Mouse (Mus musculus) megakaryocyte, embryonic 14.5 days (primary cell): ENCODE data around the gene Eif2b5. TPM values are rescaled to one million over a fixed set of nuclear protein-coding genes. Genes with fewer than 3 reads are reported as not detected.

Experiments used
- H3K27me3 ChIP-seq: replicated peaks from 2 replicates; pipeline ENCODE3; 2012; ENCODE audit warnings: inconsistent platforms
- H3K36me3 ChIP-seq: replicated peaks from 2 replicates; pipeline ENCODE3; 2012; ENCODE audit warnings: low read length, inconsistent platforms, mixed read lengths
- H3K4me1 ChIP-seq: 2 replicates; pipeline ENCODE4 v1.6.1; 2012; ENCODE audit warnings: inconsistent platforms
- H3K4me3 ChIP-seq: replicated peaks from 2 replicates; pipeline ENCODE3; 2012; ENCODE audit warnings: moderate library complexity, mild to moderate bottlenecking, inconsistent platforms
- H3K9me3 ChIP-seq: 2 replicates; pipeline ENCODE4 v1.6.1; 2012; ENCODE audit warnings: inconsistent platforms
- FLI1 ChIP-seq: IDR thresholded peaks from 2 replicates; pipeline ENCODE4 v1.6.1; 2012; ENCODE audit warnings: low read length, inconsistent platforms, mixed read lengths
- GATA1 ChIP-seq: IDR thresholded peaks from 3 replicates; pipeline ENCODE4 v1.6.1; 2012; ENCODE audit warnings: mixed read lengths, low read length, inconsistent platforms, borderline replicate concordance
- polyA plus RNA-seq: library from polyadenylated mRNA; stranded (reverse); fragments of >175 nt; gene quantifications from 2 replicates; pipeline ENCODE4 v1.2.3, GENCODE M21; 2012; ENCODE audit warnings: low replicate concordance; ENCODE audit not compliant: insufficient read depth

The Eif2b5 gene
- polyA plus RNA-seq, 1 experiment = 9.1 TPM

DNA sequence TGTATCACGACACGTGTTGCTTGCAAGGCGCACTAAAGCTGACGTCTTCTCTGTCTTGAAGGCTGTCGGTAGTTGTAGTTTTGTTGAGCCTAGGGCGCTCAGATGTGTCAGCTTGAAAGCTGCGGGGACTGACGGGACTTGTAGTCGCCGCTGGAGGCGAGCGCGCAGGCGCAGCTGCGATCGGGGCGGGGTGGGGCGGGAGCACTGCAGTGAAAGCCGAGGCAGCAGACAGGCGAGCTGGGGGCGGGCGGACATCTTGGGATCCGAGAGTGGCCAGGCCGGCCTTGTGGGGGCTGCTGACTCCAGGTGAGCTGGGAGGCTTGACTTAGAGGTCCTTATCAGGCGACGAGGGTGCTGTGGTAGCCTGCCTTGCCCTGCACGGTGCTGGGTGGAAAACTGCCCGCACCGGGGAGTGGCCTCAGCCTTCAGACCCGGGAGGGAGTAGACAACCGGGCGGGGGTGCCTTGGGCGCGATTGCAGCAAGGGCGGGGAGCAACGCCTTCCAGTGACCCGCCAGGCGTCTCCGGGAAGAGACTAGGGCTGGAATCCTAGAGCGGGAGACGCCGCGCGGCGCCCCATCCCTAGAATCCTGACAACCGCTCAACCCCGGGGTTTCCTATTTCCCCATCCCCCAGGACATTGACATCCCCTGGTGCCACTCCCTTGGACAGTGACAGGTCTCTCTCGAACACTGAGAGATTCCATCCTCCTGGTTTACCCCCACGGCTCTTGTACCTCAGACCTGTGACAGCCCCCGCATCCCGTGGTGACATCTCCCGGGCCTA, 36.9 kb downstream of the Eif2b5 start, which contains the start of gene Ap2m1:
TSS of gene Ap2m1 (plus strand) at position 183 of the 785 bp plus-strand sequence.
- H3K27me3 ChIP-seq = no peaks in the 10 kb centered on the region
- H3K4me1 ChIP-seq = peaks cover 45% of the 10 kb centered on the region
- H3K9me3 ChIP-seq = no peaks in the 10 kb centered on the region
- TF ChIP-seq FLI1 = no peak
- no peak for TF ChIP-seq GATA1
- peak within 1 kb of the TSS; percentile 100 for H3K4me3 ChIP-seq
- peaks cover 70% of the 10 kb centered on the region for H3K36me3 ChIP-seq

- Histone ChIP-seq H3K4me1 (peaks cover 52% of the 10 kb centered on the region), H3K27me3 (no peaks in the 10 kb centered on the region), H3K9me3 (no peaks in the 10 kb centered on the region), H3K4me3 (peak overlapping the region; percentile 100), H3K36me3 (peaks cover 70% of the 10 kb centered on the region)
- TF ChIP-seq GATA1 (no peak), FLI1 (no peak)
Measured at GRCm38 (mm10) chr16:20536081-20536665, 37.6 kb downstream of the Eif2b5 start.

GRCm38 (mm10) chr16:20537071-20537471, 38.5 kb downstream of the Eif2b5 start:
- Histone ChIP-seq H3K4me1 (peaks cover 61% of the 10 kb centered on the region), H3K27me3 (no peaks in the 10 kb centered on the region), H3K9me3 (no peaks in the 10 kb centered on the region), H3K4me3 (peak overlapping the region; percentile 100), H3K36me3 (peaks cover 70% of the 10 kb centered on the region)
- TF ChIP-seq GATA1 = no peak

DNA sequence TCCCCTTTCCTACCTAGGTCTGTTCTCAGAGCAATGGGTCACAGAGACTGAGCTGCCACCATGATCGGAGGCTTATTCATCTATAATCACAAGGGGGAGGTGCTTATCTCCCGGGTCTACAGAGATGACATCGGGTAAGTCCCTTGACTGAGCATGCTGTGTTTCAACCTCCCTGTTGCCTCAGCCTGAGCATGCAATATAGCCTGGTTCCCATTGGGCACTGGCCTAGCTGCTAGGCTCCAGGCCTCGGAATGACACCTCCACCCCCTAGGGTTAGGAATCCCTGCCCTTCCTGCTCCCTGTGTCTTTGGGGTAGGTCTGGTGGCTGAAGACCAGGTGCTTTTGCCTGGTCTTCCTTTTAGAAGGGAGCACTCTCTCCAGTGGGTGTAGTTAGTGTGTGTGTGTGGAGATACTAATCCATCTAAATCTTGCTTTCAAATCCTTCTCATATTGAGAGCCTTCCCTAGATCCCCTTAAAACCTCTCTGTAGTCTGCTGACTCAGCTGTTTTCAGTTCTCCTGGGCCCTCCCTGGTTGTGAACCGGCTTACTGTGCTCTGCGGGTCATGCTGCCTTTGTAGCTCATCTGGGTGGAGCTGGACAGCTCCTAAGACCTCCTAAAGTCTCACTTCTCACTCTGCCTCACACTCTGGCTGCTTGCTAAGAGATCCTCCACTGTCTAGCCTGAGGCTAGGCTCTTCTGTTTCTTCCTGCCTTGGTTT, 39.1 kb downstream of the Eif2b5 start:
- TF ChIP-seq FLI1 = no peak
- TF ChIP-seq GATA1 = no peak
- peaks cover 64% of the 10 kb centered on the region for H3K4me1 ChIP-seq
- no peaks in the 10 kb centered on the region for H3K9me3 ChIP-seq
- H3K36me3 ChIP-seq = peaks cover 71% of the 10 kb centered on the region
- peak overlapping the region; percentile 100 for H3K4me3 ChIP-seq
- H3K27me3 ChIP-seq = no peaks in the 10 kb centered on the region

- Histone ChIP-seq H3K4me3 (peak overlapping the region; percentile 42), H3K36me3 (peaks cover 76% of the 10 kb centered on the region), H3K9me3 (no peaks in the 10 kb centered on the region), H3K27me3 (no peaks in the 10 kb centered on the region), H3K4me1 (peaks cover 62% of the 10 kb centered on the region)
- no peak for TF ChIP-seq FLI1
Measured at GRCm38 (mm10) chr16:20539649-20540048, 41.0 kb downstream of the Eif2b5 start.

DNA sequence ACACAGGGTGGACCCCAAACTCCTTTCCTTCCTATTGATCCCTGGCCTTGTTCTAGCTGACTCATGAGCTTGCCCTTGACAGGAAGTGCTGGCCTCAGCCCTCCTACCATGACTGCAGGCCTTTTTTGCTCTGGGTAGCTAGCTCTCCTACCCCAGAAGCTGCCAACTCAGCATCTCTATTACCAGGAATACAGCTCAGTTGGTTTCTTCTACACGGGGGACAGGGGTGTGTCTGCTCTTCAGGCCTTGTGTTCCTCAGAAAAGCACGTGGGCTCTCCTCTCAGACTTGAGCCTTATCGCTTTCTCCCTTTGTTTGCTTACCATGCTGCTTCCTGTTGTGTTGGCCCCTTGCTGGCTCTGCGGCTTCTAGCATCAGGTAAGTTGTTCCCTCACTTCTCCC, 41.8 kb downstream of the Eif2b5 start:
- Histone ChIP-seq H3K4me1 (peaks cover 60% of the 10 kb centered on the region), H3K27me3 (no peaks in the 10 kb centered on the region), H3K36me3 (peaks cover 84% of the 10 kb centered on the region), H3K4me3 (peak overlapping the region; percentile 79), H3K9me3 (no peaks in the 10 kb centered on the region)
- TF ChIP-seq GATA1 (no peak), FLI1 (no peak)

- H3K4me3 ChIP-seq = no peak overlapping the region
- H3K4me1 ChIP-seq = peaks cover 52% of the 10 kb centered on the region
- no peaks in the 10 kb centered on the region for H3K9me3 ChIP-seq
- peaks cover 70% of the 10 kb centered on the region for H3K36me3 ChIP-seq
- TF ChIP-seq FLI1 (no peak), GATA1 (no peak)
- no peaks in the 10 kb centered on the region for H3K27me3 ChIP-seq
Measured at GRCm38 (mm10) chr16:20545696-20546095, 47.1 kb downstream of the Eif2b5 start.

GRCm38 (mm10) chr16:20547423-20547822, 48.8 kb downstream of the Eif2b5 start:
- Histone ChIP-seq H3K4me3 (peak overlapping the region; percentile 100), H3K27me3 (no peaks in the 10 kb centered on the region), H3K36me3 (peaks cover 69% of the 10 kb centered on the region), H3K9me3 (no peaks in the 10 kb centered on the region), H3K4me1 (peaks cover 43% of the 10 kb centered on the region)
- TF ChIP-seq FLI1 (no peak), GATA1 (no peak)

DNA sequence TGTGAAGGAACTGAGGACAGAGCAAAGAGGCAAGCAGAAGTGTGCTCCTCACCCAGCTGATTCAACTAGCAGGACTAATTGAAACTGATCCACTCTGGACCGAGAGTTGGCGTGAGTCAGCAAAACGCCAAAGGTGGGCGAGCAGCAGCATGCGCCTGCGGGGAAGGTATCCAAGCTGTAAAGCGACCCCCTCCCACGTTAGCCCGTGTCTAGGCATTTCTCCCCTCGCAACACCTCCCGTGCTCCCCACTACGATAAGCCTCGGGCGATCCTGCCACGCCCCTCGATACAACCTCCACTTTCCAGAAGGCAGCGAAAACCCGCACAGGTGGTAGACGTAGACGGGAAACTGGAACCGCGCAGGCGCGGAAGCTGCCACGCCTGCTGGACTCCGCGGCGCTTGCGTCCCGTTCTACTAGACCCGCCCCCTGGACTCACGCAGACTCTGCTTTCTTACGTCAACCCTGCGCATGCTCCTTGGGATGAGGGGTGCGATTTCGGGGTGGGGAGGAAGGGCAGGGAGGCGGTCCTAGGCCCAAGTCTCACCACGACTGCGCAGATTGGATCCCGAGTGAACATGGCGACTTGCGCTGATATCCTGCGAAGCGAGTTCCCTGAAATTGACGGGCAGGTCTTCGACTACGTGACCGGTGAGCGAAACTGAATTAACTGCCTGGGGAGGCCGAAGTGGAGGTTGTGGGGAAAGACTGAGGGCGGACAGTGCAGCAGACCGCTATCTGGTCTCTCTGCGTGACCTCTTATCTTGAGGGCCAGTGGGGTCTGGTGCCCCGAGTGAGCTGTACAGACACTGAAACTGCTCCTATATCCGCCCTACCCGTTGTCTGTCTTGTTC, 49.7 kb downstream of the Eif2b5 start, which contains the start of gene Abcf3:
TSS of gene Abcf3 (plus strand) at position 482 of the 853 bp plus-strand sequence.
- peaks cover 44% of the 10 kb centered on the region for H3K4me1 ChIP-seq
- H3K4me3 ChIP-seq = peak within 1 kb of the TSS; percentile 100
- no peaks in the 10 kb centered on the region for H3K27me3 ChIP-seq
- TF ChIP-seq FLI1 (peak; percentile 5; the same call in 1 of the 2 replicates), GATA1 (no peak; the same call in 2 of the 3 replicates)
- H3K9me3 ChIP-seq = no peaks in the 10 kb centered on the region
- peaks cover 70% of the 10 kb centered on the region for H3K36me3 ChIP-seq
